Mouse (Mus musculus): ENCODE data around the gene Fam160b1. TPM values are rescaled to one million over a fixed set of nuclear protein-coding genes. Genes with fewer than 3 reads are reported as not detected.

Gene Fam160b1
- polyA plus RNA-seq, 1 experiment from 2014 or later: 15.6 TPM

- no peaks in the 10 kb centered on the region for H3K36me3 ChIP-seq (ENCODE audit: control insufficient read depth, insufficient read depth, low read length)
- H3K9me3 ChIP-seq (ENCODE audit: control insufficient read depth, low read length): no peaks in the 10 kb centered on the region
- H3K4me3 ChIP-seq (ENCODE audit: low read depth, low read length): no peak overlapping the region
- no peak overlapping the region for H3K27ac ChIP-seq (ENCODE audit: low read depth, low read length)
- no peaks in the 10 kb centered on the region for H3K4me1 ChIP-seq (ENCODE audit: control insufficient read depth, insufficient read depth, low read length)
- no peaks in the 10 kb centered on the region for H3K27me3 ChIP-seq (ENCODE audit: control insufficient read depth, insufficient read depth, low read length)
- no peak overlapping the region for H3K9ac ChIP-seq (replicated peaks; ENCODE audit: low read depth, low read length)
- no peak overlapping the region for H3K4me2 ChIP-seq (ENCODE audit: low read depth, low read length)
- ATAC-seq (ENCODE audit: low read depth): no peak
- 86% methylated on average over 13 of the region's 13 CpGs for WGBS
Observed at GRCm38 (mm10) chr19:57339281-57339864, 21.1 kb upstream of the Fam160b1 start.

GRCm38 (mm10) chr19:57340900-57341742, 19.4 kb upstream of the Fam160b1 start:
- WGBS: 86% methylated on average over 8 of the region's 8 CpGs
- H3K27ac ChIP-seq (ENCODE audit: low read depth, low read length): no peak overlapping the region
- no peaks in the 10 kb centered on the region for H3K9me3 ChIP-seq (ENCODE audit: control insufficient read depth, low read length)
- no peaks in the 10 kb centered on the region for H3K36me3 ChIP-seq (ENCODE audit: control insufficient read depth, insufficient read depth, low read length)
- no peak overlapping the region for H3K4me2 ChIP-seq (ENCODE audit: low read depth, low read length)
- H3K4me3 ChIP-seq (ENCODE audit: low read depth, low read length): no peak overlapping the region
- no peaks in the 10 kb centered on the region for H3K27me3 ChIP-seq (ENCODE audit: control insufficient read depth, insufficient read depth, low read length)
- H3K4me1 ChIP-seq (ENCODE audit: control insufficient read depth, insufficient read depth, low read length): no peaks in the 10 kb centered on the region
- H3K9ac ChIP-seq (replicated peaks; ENCODE audit: low read depth, low read length): no peak overlapping the region
- ATAC-seq (ENCODE audit: low read depth): no peak

GRCm38 (mm10) chr19:57343860-57344259, 16.6 kb upstream of the Fam160b1 start:
- H3K4me1 ChIP-seq (ENCODE audit: control insufficient read depth, insufficient read depth, low read length): no peaks in the 10 kb centered on the region
- WGBS: 91% methylated on average over 5 of the region's 5 CpGs

GRCm38 (mm10) chr19:57344678-57345077, 15.8 kb upstream of the Fam160b1 start:
- WGBS: 91% methylated on average over 1 of the region's 1 CpGs
- no peak for ATAC-seq (ENCODE audit: low read depth)
- Histone ChIP-seq H3K9ac (replicated peaks; ENCODE audit: low read depth, low read length) (no peak overlapping the region), H3K9me3 (ENCODE audit: control insufficient read depth, low read length) (no peaks in the 10 kb centered on the region), H3K4me1 (ENCODE audit: control insufficient read depth, insufficient read depth, low read length) (no peaks in the 10 kb centered on the region), H3K27ac (ENCODE audit: low read depth, low read length) (no peak overlapping the region), H3K4me3 (ENCODE audit: low read depth, low read length) (no peak overlapping the region), H3K36me3 (ENCODE audit: control insufficient read depth, insufficient read depth, low read length) (no peaks in the 10 kb centered on the region), H3K27me3 (ENCODE audit: control insufficient read depth, insufficient read depth, low read length) (no peaks in the 10 kb centered on the region), H3K4me2 (ENCODE audit: low read depth, low read length) (no peak overlapping the region)

More at GRCm38 (mm10) chr19:57343860-57344259, 16.6 kb upstream of the Fam160b1 start:
- Histone ChIP-seq H3K9ac (replicated peaks; ENCODE audit: low read depth, low read length) (no peak overlapping the region), H3K4me2 (ENCODE audit: low read depth, low read length) (no peak overlapping the region), H3K27ac (ENCODE audit: low read depth, low read length) (no peak overlapping the region), H3K36me3 (ENCODE audit: control insufficient read depth, insufficient read depth, low read length) (no peaks in the 10 kb centered on the region), H3K4me3 (ENCODE audit: low read depth, low read length) (no peak overlapping the region), H3K9me3 (ENCODE audit: control insufficient read depth, low read length) (no peaks in the 10 kb centered on the region), H3K27me3 (ENCODE audit: control insufficient read depth, insufficient read depth, low read length) (no peaks in the 10 kb centered on the region)
- ATAC-seq (ENCODE audit: low read depth): no peak

- Histone ChIP-seq H3K27me3 (ENCODE audit: control insufficient read depth, insufficient read depth, low read length) (no peaks in the 10 kb centered on the region), H3K9me3 (ENCODE audit: control insufficient read depth, low read length) (no peaks in the 10 kb centered on the region), H3K36me3 (ENCODE audit: control insufficient read depth, insufficient read depth, low read length) (no peaks in the 10 kb centered on the region), H3K4me3 (ENCODE audit: low read depth, low read length) (no peak overlapping the region), H3K4me1 (ENCODE audit: control insufficient read depth, insufficient read depth, low read length) (no peaks in the 10 kb centered on the region), H3K9ac (replicated peaks; ENCODE audit: low read depth, low read length) (no peak overlapping the region), H3K4me2 (ENCODE audit: low read depth, low read length) (no peak overlapping the region), H3K27ac (ENCODE audit: low read depth, low read length) (no peak overlapping the region)
- ATAC-seq (ENCODE audit: low read depth): no peak
Observed at GRCm38 (mm10) chr19:57349096-57349495, 11.4 kb upstream of the Fam160b1 start.

- Histone ChIP-seq H3K36me3 (ENCODE audit: control insufficient read depth, insufficient read depth, low read length) (no peaks in the 10 kb centered on the region), H3K4me3 (ENCODE audit: low read depth, low read length) (no peak overlapping the region), H3K4me2 (ENCODE audit: low read depth, low read length) (no peak overlapping the region), H3K27me3 (ENCODE audit: control insufficient read depth, insufficient read depth, low read length) (no peaks in the 10 kb centered on the region), H3K9me3 (ENCODE audit: control insufficient read depth, low read length) (no peaks in the 10 kb centered on the region), H3K4me1 (ENCODE audit: control insufficient read depth, insufficient read depth, low read length) (no peaks in the 10 kb centered on the region), H3K9ac (replicated peaks; ENCODE audit: low read depth, low read length) (no peak overlapping the region), H3K27ac (ENCODE audit: low read depth, low read length) (no peak overlapping the region)
- 85% methylated on average over 12 of the region's 12 CpGs for WGBS
- ATAC-seq (ENCODE audit: low read depth): no peak
Observed at GRCm38 (mm10) chr19:57352337-57352935, 8.0 kb upstream of the Fam160b1 start.

- Histone ChIP-seq H3K9ac (replicated peaks; ENCODE audit: low read depth, low read length) (no peak overlapping the region), H3K27ac (ENCODE audit: low read depth, low read length) (no peak overlapping the region), H3K4me1 (ENCODE audit: control insufficient read depth, insufficient read depth, low read length) (no peaks in the 10 kb centered on the region), H3K4me3 (ENCODE audit: low read depth, low read length) (no peak overlapping the region), H3K9me3 (ENCODE audit: control insufficient read depth, low read length) (no peaks in the 10 kb centered on the region), H3K4me2 (ENCODE audit: low read depth, low read length) (no peak overlapping the region), H3K36me3 (ENCODE audit: control insufficient read depth, insufficient read depth, low read length) (no peaks in the 10 kb centered on the region), H3K27me3 (ENCODE audit: control insufficient read depth, insufficient read depth, low read length) (no peaks in the 10 kb centered on the region)
- WGBS: 81% methylated on average over 10 of the region's 10 CpGs
- ATAC-seq (ENCODE audit: low read depth): no peak
Observed at GRCm38 (mm10) chr19:57353228-57353627, 7.3 kb upstream of the Fam160b1 start.

- no peaks in the 10 kb centered on the region for H3K27me3 ChIP-seq (ENCODE audit: control insufficient read depth, insufficient read depth, low read length)
- H3K4me2 ChIP-seq (ENCODE audit: low read depth, low read length): no peak overlapping the region
- no peaks in the 10 kb centered on the region for H3K9me3 ChIP-seq (ENCODE audit: control insufficient read depth, low read length)
- no peaks in the 10 kb centered on the region for H3K36me3 ChIP-seq (ENCODE audit: control insufficient read depth, insufficient read depth, low read length)
- no peaks in the 10 kb centered on the region for H3K4me1 ChIP-seq (ENCODE audit: control insufficient read depth, insufficient read depth, low read length)
- no peak for ATAC-seq (ENCODE audit: low read depth)
- H3K9ac ChIP-seq (replicated peaks; ENCODE audit: low read depth, low read length): no peak overlapping the region
- no peak overlapping the region for H3K4me3 ChIP-seq (ENCODE audit: low read depth, low read length)
- 89% methylated on average over 11 of the region's 11 CpGs for WGBS
- no peak overlapping the region for H3K27ac ChIP-seq (ENCODE audit: low read depth, low read length)
Observed at GRCm38 (mm10) chr19:57354050-57354449, 6.4 kb upstream of the Fam160b1 start.

- no peak for ATAC-seq (ENCODE audit: low read depth)
- no peak overlapping the region for H3K4me3 ChIP-seq (ENCODE audit: low read depth, low read length)
- 90% methylated on average over 6 of the region's 6 CpGs for WGBS
- H3K4me1 ChIP-seq (ENCODE audit: control insufficient read depth, insufficient read depth, low read length): no peaks in the 10 kb centered on the region
- H3K4me2 ChIP-seq (ENCODE audit: low read depth, low read length): no peak overlapping the region
- H3K27ac ChIP-seq (ENCODE audit: low read depth, low read length): no peak overlapping the region
- H3K9me3 ChIP-seq (ENCODE audit: control insufficient read depth, low read length): no peaks in the 10 kb centered on the region
- no peaks in the 10 kb centered on the region for H3K36me3 ChIP-seq (ENCODE audit: control insufficient read depth, insufficient read depth, low read length)
- no peak overlapping the region for H3K9ac ChIP-seq (replicated peaks; ENCODE audit: low read depth, low read length)
- no peaks in the 10 kb centered on the region for H3K27me3 ChIP-seq (ENCODE audit: control insufficient read depth, insufficient read depth, low read length)
Observed at GRCm38 (mm10) chr19:57354715-57355114, 5.8 kb upstream of the Fam160b1 start.

All from neural tube, embryonic 14.5 days (tissue).